Mouse (Mus musculus): Measurements from ENCODE around the gene Washc2. TPM values are rescaled to one million over a fixed set of nuclear protein-coding genes. Genes with fewer than 3 reads are reported as not detected.
"Not testable (repeated sequence)": the region's sequence is repeated elsewhere in the genome, so short reads cannot be mapped to it uniquely, and the experiment has no call there.

The Washc2 gene
- polyA plus RNA-seq, 2 experiments = 38.0 to 84.1 TPM

GRCm38 (mm10) chr6:116195811-116196210 is 12.0 kb upstream of the Washc2 start:
- Histone ChIP-seq H3K36me3 (ENCODE audit: control insufficient read depth, insufficient read depth, low read length) (no peaks in the 10 kb centered on the region), H3K9ac (ENCODE audit: low read depth, low read length, severe bottlenecking) (no peak overlapping the region), H3K4me2 (replicated peaks; ENCODE audit: low read depth, low read length, severe bottlenecking) (no peak overlapping the region), H3K4me1 (ENCODE audit: control insufficient read depth, insufficient read depth, low read length) (peaks cover 7% of the 10 kb centered on the region; the same call in 1 of the 2 replicates), H3K27me3 (ENCODE audit: control insufficient read depth, insufficient read depth, low read length) (no peaks in the 10 kb centered on the region), H3K27ac (replicated peaks; ENCODE audit: low read depth, low read length) (no peak overlapping the region), H3K4me3 (replicated peaks; ENCODE audit: low read length) (no peak overlapping the region), H3K9me3 (ENCODE audit: control insufficient read depth, low read length) (no peaks in the 10 kb centered on the region)
- TF ChIP-seq POLR2A (IDR thresholded peaks at IDR 0.05; ENCODE audit: borderline replicate concordance, extremely low read depth, insufficient read depth, insufficient read length) = no peak
- no peak for ATAC-seq (ENCODE audit: low FRiP score, low read depth)
- DNase-seq (ENCODE audit: low spot score) = no peak
- 67% methylated on average over 8 of the region's 8 CpGs for WGBS

DNA sequence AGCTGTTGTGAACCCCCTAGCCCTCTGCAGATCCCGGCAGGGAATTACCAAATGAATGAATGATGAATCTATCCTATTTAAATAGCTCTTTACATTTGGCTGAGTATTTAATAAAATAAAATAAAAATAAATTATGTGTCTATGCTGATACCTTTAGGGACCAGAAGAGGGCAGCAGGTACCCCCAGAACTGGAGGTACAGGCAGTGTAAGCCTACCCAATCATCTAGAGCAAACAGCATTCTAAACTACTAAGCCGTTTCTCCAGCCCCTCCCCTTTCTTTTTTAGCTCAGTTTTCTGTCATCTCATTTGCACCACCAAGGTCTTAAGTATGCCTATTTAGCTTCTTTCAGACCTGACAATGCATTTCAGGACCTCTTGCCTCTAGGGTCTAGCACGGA is 9.7 kb upstream of the Washc2 start:
- Histone ChIP-seq H3K27me3 (ENCODE audit: control insufficient read depth, insufficient read depth, low read length) (no peaks in the 10 kb centered on the region; the same call in 1 of the 2 replicates), H3K4me3 (replicated peaks; ENCODE audit: low read length) (no peak overlapping the region), H3K4me2 (replicated peaks; ENCODE audit: low read depth, low read length, severe bottlenecking) (no peak overlapping the region), H3K36me3 (ENCODE audit: control insufficient read depth, insufficient read depth, low read length) (no peaks in the 10 kb centered on the region), H3K9ac (ENCODE audit: low read depth, low read length, severe bottlenecking) (no peak overlapping the region), H3K4me1 (ENCODE audit: control insufficient read depth, insufficient read depth, low read length) (no peaks in the 10 kb centered on the region), H3K27ac (replicated peaks; ENCODE audit: low read depth, low read length) (no peak overlapping the region), H3K9me3 (ENCODE audit: control insufficient read depth, low read length) (no peaks in the 10 kb centered on the region)
- WGBS = 37% methylated on average over 3 of the region's 3 CpGs
- DNase-seq (ENCODE audit: low spot score) (no peak), ATAC-seq (ENCODE audit: low FRiP score, low read depth) (no peak)
- no peak for TF ChIP-seq POLR2A (IDR thresholded peaks at IDR 0.05; ENCODE audit: borderline replicate concordance, extremely low read depth, insufficient read depth, insufficient read length)

DNA sequence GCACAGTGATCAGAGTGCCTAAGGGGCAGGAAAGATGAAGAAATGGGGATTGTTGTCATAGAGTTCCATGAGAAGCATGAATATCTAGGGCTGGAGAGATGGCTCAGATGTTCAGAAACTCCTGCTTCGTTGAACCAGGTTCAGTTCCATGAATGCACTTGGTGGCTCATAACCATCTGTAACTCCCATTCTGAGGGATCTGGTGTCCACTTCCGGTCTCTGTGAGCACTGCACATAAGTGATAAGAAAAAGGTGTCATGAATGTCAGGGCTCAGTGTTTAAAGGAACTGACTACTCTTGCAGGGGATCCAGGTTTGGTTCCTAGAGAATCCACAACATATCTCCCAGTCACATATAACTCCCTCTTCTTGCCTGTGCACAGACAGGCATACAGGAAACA is 8.2 kb upstream of the Washc2 start:
- no peaks in the 10 kb centered on the region for H3K9me3 ChIP-seq (ENCODE audit: control insufficient read depth, low read length)
- H3K27ac ChIP-seq (replicated peaks; ENCODE audit: low read depth, low read length) = no peak overlapping the region
- no peak for ATAC-seq (ENCODE audit: low FRiP score, low read depth)
- H3K9ac ChIP-seq (ENCODE audit: low read depth, low read length, severe bottlenecking) = no peak overlapping the region
- no peak for DNase-seq (ENCODE audit: low spot score)
- TF ChIP-seq POLR2A (IDR thresholded peaks at IDR 0.05; ENCODE audit: borderline replicate concordance, extremely low read depth, insufficient read depth, insufficient read length) = no peak
- no peaks in the 10 kb centered on the region for H3K4me1 ChIP-seq (ENCODE audit: control insufficient read depth, insufficient read depth, low read length)
- no peak overlapping the region for H3K4me3 ChIP-seq (replicated peaks; ENCODE audit: low read length)
- no peaks in the 10 kb centered on the region; the same call in 1 of the 2 replicates for H3K27me3 ChIP-seq (ENCODE audit: control insufficient read depth, insufficient read depth, low read length)
- WGBS = 61% methylated on average over 2 of the region's 2 CpGs
- no peak overlapping the region for H3K4me2 ChIP-seq (replicated peaks; ENCODE audit: low read depth, low read length, severe bottlenecking)
- no peaks in the 10 kb centered on the region for H3K36me3 ChIP-seq (ENCODE audit: control insufficient read depth, insufficient read depth, low read length)

DNA sequence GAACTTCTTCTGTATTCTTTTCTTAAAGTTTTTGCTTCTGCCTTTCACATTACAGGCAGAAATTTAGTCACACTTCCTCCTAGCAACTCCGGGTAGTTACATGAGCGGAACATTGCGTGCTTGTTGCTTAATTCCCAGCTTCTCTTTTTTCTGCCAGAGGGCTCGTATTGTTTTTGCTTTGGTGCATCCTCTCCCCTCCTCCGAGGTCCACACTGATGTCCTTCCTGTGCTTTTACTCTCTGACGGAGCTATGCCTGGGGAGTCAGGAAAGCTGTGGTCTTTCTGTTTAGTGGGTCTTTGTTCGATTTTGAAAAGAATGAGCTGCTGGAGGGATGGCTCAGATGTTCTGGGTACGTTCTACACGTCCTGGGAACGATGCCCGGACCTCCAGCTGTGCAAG is 19.9 kb downstream of the Washc2 start:
- no peaks in the 10 kb centered on the region for H3K9me3 ChIP-seq (ENCODE audit: control insufficient read depth, low read length)
- ATAC-seq (ENCODE audit: low FRiP score, low read depth) = no peak
- no peaks in the 10 kb centered on the region for H3K4me1 ChIP-seq (ENCODE audit: control insufficient read depth, insufficient read depth, low read length)
- no peak overlapping the region for H3K4me2 ChIP-seq (replicated peaks; ENCODE audit: low read depth, low read length, severe bottlenecking)
- no peak overlapping the region for H3K9ac ChIP-seq (ENCODE audit: low read depth, low read length, severe bottlenecking)
- DNase-seq (ENCODE audit: low spot score) = no peak
- H3K4me3 ChIP-seq (replicated peaks; ENCODE audit: low read length) = no peak overlapping the region
- H3K27ac ChIP-seq (replicated peaks; ENCODE audit: low read depth, low read length) = no peak overlapping the region
- no peaks in the 10 kb centered on the region for H3K27me3 ChIP-seq (ENCODE audit: control insufficient read depth, insufficient read depth, low read length)
- H3K36me3 ChIP-seq (ENCODE audit: control insufficient read depth, insufficient read depth, low read length) = peaks cover 77% of the 10 kb centered on the region
- no peak for TF ChIP-seq POLR2A (IDR thresholded peaks at IDR 0.05; ENCODE audit: borderline replicate concordance, extremely low read depth, insufficient read depth, insufficient read length)
- WGBS = 82% methylated on average over 11 of the region's 11 CpGs

- TF ChIP-seq POLR2A (IDR thresholded peaks at IDR 0.05; ENCODE audit: borderline replicate concordance, extremely low read depth, insufficient read depth, insufficient read length) = no peak
- no peaks in the 10 kb centered on the region for H3K27me3 ChIP-seq (ENCODE audit: control insufficient read depth, insufficient read depth, low read length)
- no peak for ATAC-seq (ENCODE audit: low FRiP score, low read depth)
- no peak overlapping the region for H3K9ac ChIP-seq (ENCODE audit: low read depth, low read length, severe bottlenecking)
- no peak overlapping the region for H3K4me3 ChIP-seq (replicated peaks; ENCODE audit: low read length)
- WGBS = 66% methylated on average over 12 of the region's 12 CpGs
- H3K9me3 ChIP-seq (ENCODE audit: control insufficient read depth, low read length) = no peaks in the 10 kb centered on the region
- DNase-seq (ENCODE audit: low spot score) = peak; percentile 59
- peaks cover 79% of the 10 kb centered on the region for H3K36me3 ChIP-seq (ENCODE audit: control insufficient read depth, insufficient read depth, low read length)
- no peak overlapping the region for H3K4me2 ChIP-seq (replicated peaks; ENCODE audit: low read depth, low read length, severe bottlenecking)
- H3K4me1 ChIP-seq (ENCODE audit: control insufficient read depth, insufficient read depth, low read length) = no peaks in the 10 kb centered on the region
- H3K27ac ChIP-seq (replicated peaks; ENCODE audit: low read depth, low read length) = no peak overlapping the region
These were observed 21.1 kb downstream of the Washc2 start for GRCm38 (mm10) chr6:116228785-116229525.

DNA sequence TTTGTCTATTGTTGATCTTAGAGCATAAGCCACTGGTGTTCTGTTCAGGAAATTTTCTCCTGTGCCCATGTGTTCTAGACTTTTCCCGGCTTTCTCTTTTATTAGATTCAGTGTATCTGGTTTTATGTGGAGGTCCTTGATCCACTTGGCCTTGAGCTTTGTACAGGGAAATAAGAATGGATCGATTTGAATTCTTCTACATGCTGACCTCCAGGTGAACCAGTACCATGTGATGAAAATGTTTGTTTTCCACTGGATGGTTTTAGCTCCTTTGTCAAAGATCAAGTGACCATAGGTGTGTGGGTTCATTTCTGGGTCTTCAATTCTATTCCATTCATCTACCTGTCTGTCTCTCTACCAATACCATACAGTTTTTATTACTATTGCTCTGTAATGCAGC is 27.0 kb downstream of the Washc2 start:
- H3K27ac ChIP-seq (replicated peaks; ENCODE audit: low read depth, low read length); H3K9me3 ChIP-seq (ENCODE audit: control insufficient read depth, low read length); H3K27me3 ChIP-seq (ENCODE audit: control insufficient read depth, insufficient read depth, low read length); H3K9ac ChIP-seq (ENCODE audit: low read depth, low read length, severe bottlenecking); DNase-seq (ENCODE audit: low spot score); H3K4me2 ChIP-seq (replicated peaks; ENCODE audit: low read depth, low read length, severe bottlenecking); H3K4me1 ChIP-seq (ENCODE audit: control insufficient read depth, insufficient read depth, low read length); ATAC-seq (ENCODE audit: low FRiP score, low read depth); H3K4me3 ChIP-seq (replicated peaks; ENCODE audit: low read length): not testable (repeated sequence)
- H3K36me3 ChIP-seq (ENCODE audit: control insufficient read depth, insufficient read depth, low read length) = peaks cover 68% of the 10 kb centered on the region
- WGBS = 91% methylated on average over 2 of the region's 2 CpGs

All from limb, embryonic 14.5 days (tissue).